Mouse (Mus musculus): ENCODE data around the gene Sppl3.

GRCm38 (mm10) chr5:115060067-115060695, 49.2 kb downstream of the Sppl3 start:
- TF ChIP-seq POLR2A (IDR thresholded peaks at IDR 0.05; ENCODE audit: insufficient read depth, low read length) (no peak), CTCF (IDR thresholded peaks at IDR 0.05; ENCODE audit: low read depth, low read length) (no peak)

All from ES-Bruce4 (cell line).